Mouse (Mus musculus) retina, postnatal 1 day (tissue): Measurements from ENCODE around the gene F5.

Experiments used
- DNase-seq: peaks from one replicate; pipeline ENCODE4 v3.0.0-alpha.2; 2012

Gene F5

DNA sequence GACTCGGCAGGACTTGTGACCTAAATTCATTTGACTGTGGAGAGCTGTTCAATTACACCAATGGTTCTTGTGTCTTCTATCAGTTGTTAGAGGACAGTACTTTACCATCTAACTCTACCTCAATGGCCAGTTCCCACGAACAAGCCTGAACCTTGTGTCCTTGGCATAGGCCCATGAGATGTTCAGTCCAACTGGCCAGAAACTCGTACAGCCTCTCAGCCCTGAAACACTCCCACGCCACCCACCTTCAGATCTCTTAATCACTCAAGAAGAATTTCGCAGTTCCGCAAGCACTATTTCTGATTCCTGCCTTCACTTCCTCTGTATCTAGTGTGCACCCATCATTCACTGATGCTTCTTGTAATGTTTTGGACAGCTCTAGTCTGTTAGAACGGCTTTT is 84.4 kb downstream of the F5 start:
- peak; percentile 16 for DNase-seq

DNA sequence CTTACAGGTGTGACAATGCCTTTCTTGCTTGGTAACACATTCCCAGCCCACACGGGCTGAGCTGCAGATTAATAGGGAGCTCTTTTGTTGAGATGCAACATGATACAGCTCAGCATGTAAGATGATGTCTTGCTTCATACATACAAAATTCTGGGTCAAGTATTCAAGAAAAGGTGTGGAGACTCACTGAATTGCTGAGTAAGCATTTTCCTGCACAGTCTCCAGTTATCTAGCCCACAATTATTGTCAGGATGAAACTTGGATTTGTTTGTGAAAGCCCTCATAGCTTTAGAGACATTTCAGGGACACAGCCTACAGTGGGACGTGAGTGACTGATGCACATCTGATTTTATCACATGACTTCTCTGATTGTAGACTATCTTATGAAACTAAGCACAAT is 89.9 kb downstream of the F5 start:
- DNase-seq: no peak

DNA sequence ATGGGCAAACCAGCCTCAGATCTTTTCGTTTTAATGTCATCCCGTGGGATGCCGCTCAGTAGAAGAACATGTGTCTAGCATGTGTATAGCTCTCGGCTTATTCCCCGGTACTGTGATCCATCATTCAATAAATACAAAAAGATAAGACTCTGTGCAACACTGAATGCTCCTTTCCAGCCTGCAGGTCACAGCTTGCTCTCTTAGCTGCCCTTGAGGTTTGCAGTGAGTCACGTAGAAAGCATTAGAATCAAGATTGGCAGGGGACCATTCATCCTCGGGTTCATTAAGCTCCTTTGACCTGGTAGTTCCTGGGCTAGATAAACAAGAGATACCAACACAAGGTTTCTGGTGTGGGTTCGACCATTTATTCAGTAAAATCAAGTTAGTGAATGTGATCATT is 91.2 kb downstream of the F5 start:
- no peak for DNase-seq

DNA sequence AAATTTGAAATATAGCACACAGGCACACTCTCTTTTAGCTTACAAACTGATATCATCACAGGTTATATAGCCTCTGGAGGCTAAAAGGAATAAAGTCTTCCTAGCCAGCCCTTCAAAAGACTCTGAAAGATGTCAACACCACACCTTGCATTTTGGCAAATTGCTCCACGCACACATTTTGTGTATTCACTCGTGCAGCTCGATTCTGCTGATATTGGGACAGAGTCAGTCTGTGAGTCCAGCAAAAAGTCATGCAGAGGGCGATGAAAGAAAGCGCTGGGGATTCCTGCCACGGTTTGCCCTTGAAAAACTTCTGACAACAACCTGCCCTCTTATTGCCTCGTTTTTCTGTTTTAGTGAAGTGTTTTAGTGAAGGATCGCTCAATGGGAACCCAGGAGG is 95.8 kb downstream of the F5 start:
- DNase-seq: no peak

DNA sequence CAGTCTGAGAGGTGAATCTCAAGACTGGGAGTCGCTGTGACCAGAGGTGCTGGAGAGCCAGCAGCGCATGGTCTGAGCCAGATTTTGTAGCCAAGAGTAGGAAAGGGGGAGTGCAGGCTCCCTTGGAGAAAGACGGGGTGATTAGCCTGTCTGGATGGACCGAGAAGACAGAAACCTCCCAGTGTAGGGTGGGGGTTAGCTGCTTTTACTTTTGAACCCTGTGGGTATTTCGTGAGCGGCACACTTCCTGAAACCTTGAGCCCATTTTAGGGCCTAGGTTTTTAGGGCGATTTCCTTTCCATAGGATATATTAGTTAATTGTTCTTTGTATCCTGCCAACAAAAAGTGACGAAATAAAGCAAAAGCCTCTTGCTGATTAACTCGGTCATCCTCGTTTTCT is 96.3 kb downstream of the F5 start:
- peak; percentile 20 for DNase-seq

DNA sequence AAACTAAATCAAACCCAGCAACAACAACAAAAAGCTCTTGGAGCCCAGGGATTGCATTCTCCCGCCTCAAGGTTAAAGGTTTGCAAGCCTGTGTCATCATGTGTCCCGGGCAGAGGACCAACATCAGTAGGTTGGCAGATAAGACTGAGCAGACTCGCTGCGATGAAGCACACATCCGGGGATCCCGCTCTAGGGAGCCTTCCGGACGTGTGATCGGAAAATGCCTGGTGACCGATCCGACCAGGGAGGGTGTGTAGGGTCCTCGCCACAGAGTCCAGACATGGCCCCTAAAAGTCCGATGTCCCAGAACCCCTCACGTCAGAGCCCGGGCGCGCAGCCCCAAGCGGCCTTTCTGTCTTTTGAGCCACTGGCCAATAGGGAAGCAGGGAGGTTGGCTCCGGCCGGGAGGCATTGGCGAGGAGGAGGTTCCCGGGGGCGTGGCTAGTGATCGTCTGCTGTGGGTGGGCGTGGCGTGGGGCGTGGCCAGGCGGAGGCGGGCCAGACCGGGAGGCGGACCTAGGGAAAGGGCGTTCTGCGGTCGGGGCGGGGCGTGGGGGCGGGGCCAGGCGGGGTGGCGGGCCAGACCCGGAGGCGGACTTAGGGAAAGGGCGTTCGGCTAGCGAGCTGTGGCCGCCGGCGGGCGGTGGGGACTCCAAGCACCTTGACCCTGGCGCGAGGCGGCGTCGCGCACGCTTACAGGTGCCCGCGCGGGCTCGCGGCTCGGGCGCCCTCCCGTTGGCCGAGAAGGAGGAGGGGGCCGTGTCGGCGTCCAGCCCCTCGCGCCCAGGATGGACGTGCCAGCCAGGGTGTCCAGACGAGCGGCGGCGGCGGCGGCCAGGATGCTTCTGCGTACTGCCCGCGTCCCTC is 97.1 kb downstream of the F5 start, which contains the start of gene Slc19a2:
TSS of gene Slc19a2 (plus strand) at position 582 of the 867 bp plus-strand sequence.
- peak; percentile 98 for DNase-seq

DNA sequence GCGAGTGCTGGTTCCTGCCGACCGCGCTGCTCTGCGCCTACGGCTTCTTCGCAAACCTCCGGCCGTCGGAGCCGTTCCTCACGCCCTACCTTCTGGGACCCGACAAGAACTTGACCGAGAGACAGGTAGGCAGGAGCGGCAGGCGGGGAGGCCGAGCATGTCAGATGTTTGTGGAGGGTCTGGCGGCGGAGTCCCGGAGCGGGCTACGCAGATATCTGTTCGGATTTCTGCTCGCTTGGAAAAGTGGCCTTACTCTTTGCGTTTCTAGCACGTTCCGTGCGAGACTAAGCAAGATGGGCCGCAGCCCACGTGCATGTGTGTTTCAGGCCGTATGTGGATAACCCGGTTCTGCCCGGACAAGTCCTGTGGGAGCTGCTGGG is 97.7 kb downstream of the F5 start:
- DNase-seq: no peak

DNA sequence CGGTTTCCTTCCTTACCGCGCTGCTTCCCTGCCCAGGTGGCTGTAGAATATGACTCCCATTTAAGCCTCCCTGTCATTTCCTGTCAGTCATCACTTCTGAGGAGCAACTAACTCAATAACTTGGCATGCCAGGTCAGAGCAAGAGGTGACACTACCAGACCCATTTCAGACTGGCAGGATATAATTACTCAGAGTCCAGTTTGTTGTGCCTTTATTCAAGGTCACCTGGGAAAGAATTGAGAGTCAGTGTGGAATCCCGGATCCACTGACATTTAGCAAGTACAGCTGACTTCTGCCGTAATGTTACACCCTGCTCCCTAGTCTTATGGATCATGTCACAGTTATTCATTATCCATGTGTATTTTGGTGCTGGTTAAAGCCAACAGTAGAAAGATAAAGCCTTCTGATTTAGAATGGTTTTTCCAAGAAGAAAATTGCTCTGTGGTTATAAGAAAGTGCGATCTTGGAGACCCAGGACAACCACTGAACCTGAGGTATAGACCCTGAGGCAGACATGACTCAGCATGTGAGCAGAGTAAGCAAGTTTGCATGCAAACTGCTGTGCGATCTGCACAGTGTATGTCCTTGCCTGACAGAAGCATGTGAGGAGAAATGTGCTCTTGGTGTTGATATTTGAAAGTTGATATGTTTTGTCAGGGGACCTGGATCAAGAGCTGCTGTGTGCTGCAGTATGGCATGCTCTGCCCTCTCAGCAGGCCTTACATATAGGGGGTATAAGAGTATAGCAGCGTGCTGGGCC is 98.9 kb downstream of the F5 start:
- no peak for DNase-seq

DNA sequence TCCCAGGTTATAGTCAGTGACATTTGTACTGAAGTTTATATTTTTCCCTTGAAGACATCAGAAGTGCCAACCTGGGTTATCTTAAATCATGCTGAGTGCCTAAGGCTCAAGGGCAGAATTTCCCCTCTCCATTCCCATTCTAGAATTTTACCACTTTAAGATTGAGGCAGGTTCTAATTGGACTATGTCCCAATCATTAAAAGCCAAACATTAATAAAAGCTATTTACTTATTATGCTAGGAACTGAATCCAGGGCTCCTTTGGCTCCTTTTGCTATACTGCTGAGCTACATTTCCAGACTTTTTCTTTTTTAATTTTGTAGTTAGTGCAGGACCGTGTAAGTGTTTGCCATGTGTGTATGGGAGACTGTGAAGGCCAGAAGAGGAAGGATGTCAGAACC is 99.8 kb downstream of the F5 start:
- no peak for DNase-seq

DNA sequence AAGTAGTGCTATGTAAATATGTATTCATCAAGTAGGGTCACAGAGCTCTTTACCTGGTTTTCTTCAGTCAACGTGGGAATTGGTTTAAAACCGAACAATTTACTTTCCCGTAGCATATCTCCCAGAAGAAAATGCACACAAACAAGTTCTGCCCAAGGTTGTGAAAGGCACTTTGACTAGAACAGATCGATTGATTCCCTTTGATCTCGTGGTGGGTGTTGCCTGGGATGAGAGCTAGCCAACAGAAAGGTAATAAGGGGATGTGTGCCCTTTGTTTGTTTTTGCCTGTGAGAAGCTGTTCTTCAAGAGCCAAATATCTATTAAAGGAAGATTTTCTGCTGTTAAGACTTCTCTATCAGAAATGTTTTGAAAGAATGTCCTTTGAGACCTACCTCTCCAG is 100.9 kb downstream of the F5 start:
- DNase-seq: no peak

DNA sequence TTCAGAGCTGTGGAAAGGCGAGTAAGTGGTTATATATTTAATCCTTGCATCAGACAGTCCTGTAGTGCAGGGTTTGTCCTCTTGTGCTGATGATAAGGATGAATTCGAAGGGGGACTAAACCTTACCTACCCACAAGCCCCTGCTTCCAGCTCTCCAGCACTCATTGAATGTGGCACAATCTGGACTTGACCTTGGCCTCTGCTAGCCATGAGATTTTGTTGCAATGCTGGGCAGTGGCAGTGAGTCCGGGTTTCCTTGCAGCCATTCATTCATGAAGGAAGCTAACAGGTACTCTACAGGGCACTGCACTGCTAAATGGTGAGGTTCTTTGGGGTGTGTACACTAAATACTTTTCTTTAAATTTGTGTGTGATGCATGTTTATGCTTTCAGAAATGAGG is 103.2 kb downstream of the F5 start:
- no peak for DNase-seq

DNA sequence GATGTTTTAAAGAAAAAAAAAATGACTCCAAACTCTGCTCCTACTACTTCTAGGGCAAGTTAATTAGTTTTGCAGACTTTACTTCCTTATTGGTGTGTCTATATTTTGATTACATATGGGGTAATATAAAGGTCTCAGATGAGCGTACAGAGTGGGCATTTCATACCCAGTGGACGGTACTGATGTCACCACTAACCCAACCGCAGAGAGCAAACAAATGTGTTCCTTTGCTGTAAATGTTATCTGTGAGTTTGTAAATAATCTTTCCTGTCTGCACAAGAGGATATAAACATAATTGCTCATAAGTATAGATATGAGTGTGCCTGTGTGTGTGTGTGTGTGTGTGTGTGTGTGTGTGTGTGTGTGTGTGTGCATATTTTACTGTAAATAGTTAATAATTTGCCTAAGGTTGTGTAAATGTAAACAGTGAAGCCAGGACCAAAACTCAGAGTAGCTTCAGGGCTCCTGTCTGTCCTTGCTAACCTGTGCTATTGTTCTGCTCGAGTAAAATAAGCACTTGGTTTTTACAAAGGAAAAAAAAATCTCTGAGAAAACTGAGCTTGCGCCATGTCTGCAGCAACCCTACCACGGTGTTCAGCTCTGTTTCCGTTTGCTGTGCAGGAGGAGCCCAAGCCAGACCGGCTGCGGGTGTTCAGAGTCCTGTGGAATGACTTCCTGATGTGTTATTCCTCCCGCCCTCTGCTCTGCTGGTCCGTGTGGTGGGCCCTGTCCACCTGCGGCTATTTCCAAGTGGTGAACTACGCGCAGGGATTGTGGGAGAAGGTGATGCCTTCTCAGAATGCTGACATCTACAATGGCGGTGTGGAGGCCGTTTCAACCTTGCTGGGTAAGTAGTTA is 108.8 kb downstream of the F5 start:
- no peak for DNase-seq

DNA sequence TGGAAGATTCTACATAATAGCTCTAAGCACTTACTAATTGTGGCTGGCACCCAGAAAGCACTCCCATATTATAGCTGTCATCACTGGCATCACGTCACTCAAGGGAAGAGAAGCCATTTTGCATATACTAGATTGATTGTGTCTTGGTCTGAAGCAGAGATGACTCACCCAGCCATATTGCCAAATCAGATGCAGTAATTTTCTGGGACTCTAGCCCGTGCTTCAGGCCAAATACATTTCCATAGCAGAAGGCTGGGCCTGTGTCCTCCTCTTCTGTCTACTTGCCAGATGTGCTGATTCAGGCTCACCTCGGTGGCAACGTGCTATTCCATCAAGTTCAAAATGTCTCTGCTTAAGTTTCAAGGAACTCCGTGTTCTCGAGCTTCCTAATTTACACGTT is 109.9 kb downstream of the F5 start:
- DNase-seq: no peak
